Mouse (Mus musculus) megakaryocyte progenitor cell, adult 5-6 weeks (primary cell): Measurements from ENCODE around the gene Lipn. TPM values are rescaled to one million over a fixed set of nuclear protein-coding genes. Genes with fewer than 3 reads are reported as not detected.

ENCODE experiments used
- total RNA-seq, 2 experiments: library from RNA; stranded (forward) in 1 of 2; stranded (reverse) in 1 of 2; fragments of 157-497, 149-512 nt in 1 of 2; fragments of 200-1000 nt in 1 of 2; gene quantifications; 2 replicates each; pipeline versions ENCODE4 v1.2.3 to v1.2.4; 2015 to 2017

Lipn gene
- total RNA-seq, 2 experiments from 2014 or later, result not detected

Other genes with a start within 250 kb of the Lipn start
- gene Lipf, start 106.2 kb upstream of the Lipn start, total RNA-seq (2015), result not detected in 2 replicates
- not detected in 2 replicates for gene Lipf, start 106.2 kb upstream of the Lipn start, total RNA-seq (2017)
- not detected in 2 replicates for gene Lipk, start 59.1 kb upstream of the Lipn start, total RNA-seq (2015)
- not detected in 2 replicates for gene Lipk, start 59.1 kb upstream of the Lipn start, total RNA-seq (2017)
- not detected in 2 replicates for gene Lipm, start 33.6 kb downstream of the Lipn start, total RNA-seq (2015)
- gene Lipm, start 33.6 kb downstream of the Lipn start, total RNA-seq (2017), result not detected in 2 replicates
- gene Ankrd22, start 98.7 kb downstream of the Lipn start, total RNA-seq (2015), result 0.99 and 2.2 TPM in 2 replicates
- 0.71 and 1.9 TPM in 2 replicates for gene Ankrd22, start 98.7 kb downstream of the Lipn start, total RNA-seq (2017)
- gene Stambpl1, start 124.9 kb downstream of the Lipn start, total RNA-seq (2015), result 21.1 and 23.9 TPM in 2 replicates
- gene Stambpl1, start 124.9 kb downstream of the Lipn start, total RNA-seq (2017), result 14.4 and 17.8 TPM in 2 replicates
- gene Acta2, start 188.2 kb downstream of the Lipn start, total RNA-seq (2015), result 0.10 and 0.12 TPM in 2 replicates
- gene Acta2, start 188.2 kb downstream of the Lipn start, total RNA-seq (2017), result 0.17 TPM in 1 of 2 replicates, not detected in the other
- gene Fas, start 223.3 kb downstream of the Lipn start, total RNA-seq (2015), result 1.6 and 4.6 TPM in 2 replicates
- gene Fas, start 223.3 kb downstream of the Lipn start, total RNA-seq (2017), result 1.3 and 2.3 TPM in 2 replicates